ENCODE assay signal across 26 mouse cellular contexts in genomic region chr6:127979831-127980230, GRCm38 (mm10).
DNase-seq lines count a peak whose midpoint lies in the region; ATAC-seq and TF ChIP-seq lines count a peak whose summit lies in the region.
"Had no signal": no experiment of that assay in that cellular context is flagged by ENCODE, and none has a peak within 500 bp of the region (broad histone marks: within the 10 kb centered on the region; RNA-seq: fewer than 3 reads in every experiment).

No protein-coding gene starts in this region.

- intact Hi-C loops in left cerebral cortex, postnatal 4 days (cut with DNase I), result loop anchor here (10.0 kb wide), 1 partner anchor 245 kb away; no protein-coding TSS in a partner anchor
- intact Hi-C loops in left cerebral cortex, postnatal 10 days (cut with DNase I), result no loop called here

- H3K4me3 ChIP-seq in cerebellum, adult 2 months (replicated peaks; ENCODE audit: insufficient read depth, low read depth, low read length), result peak overlapping the region; percentile 36
- H3K4me3 ChIP-seq: embryonic facial prominence, embryonic 10.5 days; embryonic facial prominence, embryonic 15.5 days; forebrain, embryonic 13.5 days; heart, embryonic 15.5 days; kidney, embryonic 15.5 days; layer of hippocampus, adult 2 months; liver, embryonic 15.5 days had no signal

- H3K27ac ChIP-seq in cerebellum, adult 2 months (ENCODE audit: insufficient read depth, low read length), result peak overlapping the region; percentile 86
- H3K27ac ChIP-seq: embryonic facial prominence, embryonic 10.5 days; embryonic facial prominence, embryonic 15.5 days; forebrain, embryonic 13.5 days; hindbrain, embryonic 14.5 days; kidney, embryonic 15.5 days; layer of hippocampus, adult 2 months; liver, embryonic 15.5 days had no signal

- TF ChIP-seq POLR2A in cerebellum, adult 2 months (IDR thresholded peaks at IDR 0.05; ENCODE audit: borderline replicate concordance, insufficient read depth, low read length), result no peak

- no peaks in the 10 kb centered on the region for H3K27me3 ChIP-seq in cerebellum, adult 2 months (ENCODE audit: control insufficient read depth, insufficient read depth, low read length)
- H3K27me3 ChIP-seq: embryonic facial prominence, embryonic 15.5 days; forebrain, embryonic 13.5 days; heart, embryonic 15.5 days; kidney, embryonic 15.5 days; liver, embryonic 15.5 days had no signal

- DNase-seq in cerebellum, postnatal 4 days (ENCODE audit: low spot score in 2 of 2), result no peak
- DNase-seq in left cerebral cortex, postnatal 4 days, result peak; percentile 41
- no peak for DNase-seq in left cerebral cortex, postnatal 10 days (ENCODE audit: extremely low spot score in 1 of 2, low spot score in 2 of 2)
- DNase-seq in cerebellum, adult 2 months, result peak; percentile 95 to 96
- peak; percentile 69 to 85 for DNase-seq in cerebellum, postnatal 14 days
- DNase-seq in kidney, postnatal 36 days, result no peak
- DNase-seq: adrenal gland, adult 8-10 months; gastrocnemius, postnatal 36 days; heart, adult 18-20 months; kidney, adult 11 months; lung, embryonic 14.5 days; lung, postnatal 14 days; right cerebral cortex, postnatal 25 days; thymus, postnatal 14 days had no signal

- peaks cover 90% of the 10 kb centered on the region for H3K4me1 ChIP-seq in cerebellum, adult 2 months (ENCODE audit: control insufficient read depth, insufficient read depth, low read length)

- TF ChIP-seq CTCF in cerebellum, adult 2 months (IDR thresholded peaks at IDR 0.05; ENCODE audit: borderline replicate concordance, insufficient read depth, low read depth, low read length), result peak; percentile 0; the same call in 1 of the 2 replicates

- WGBS in cerebellum, adult 2 months, result 12% methylated on average over 5 of the region's 5 CpGs

- peak; percentile 74 for ATAC-seq in cerebellum, adult (ENCODE audit: insufficient number of reproducible peaks, low FRiP score, low TSS enrichment)
- no peak for ATAC-seq in frontal cortex, adult (ENCODE audit: low TSS enrichment)
- ATAC-seq: forebrain, embryonic 13.5 days; inflammation-experienced regulatory T-cells, adult 6 months; midbrain, embryonic 16.5 days had no signal

Comparison
In these comparisons a context has a peak if more than half of its experiments do, and no peak if none do; other contexts are left out.
1. DNase-seq: peak in left cerebral cortex, postnatal 4 days (single experiment), cerebellum, adult 2 months (2 of 2) and cerebellum, postnatal 14 days (2 of 2); none in cerebellum, postnatal 4 days (0 of 2), left cerebral cortex, postnatal 10 days (0 of 2) and kidney, postnatal 36 days (0 of 2).